Mouse (Mus musculus): ENCODE results near the gene Ltbp2. TPM values are rescaled to one million over a fixed set of nuclear protein-coding genes. Genes with fewer than 3 reads are reported as not detected.

Gene Ltbp2
- polyA plus RNA-seq, 1 experiment from 2014 or later, result 0.05 TPM

GRCm38 (mm10) chr12:84847882-84848281 is 28.4 kb downstream of the Ltbp2 start:
- Histone ChIP-seq H3K4me2 (no peak overlapping the region), H3K4me3 (ENCODE audit: low read depth, low read length) (no peak overlapping the region), H3K4me1 (ENCODE audit: control insufficient read depth, insufficient read depth, low read length) (no peaks in the 10 kb centered on the region), H3K27me3 (ENCODE audit: control insufficient read depth, insufficient read depth, low read length) (no peaks in the 10 kb centered on the region), H3K9ac (ENCODE audit: low read length) (no peak overlapping the region), H3K27ac (ENCODE audit: low read depth, low read length) (no peak overlapping the region), H3K9me3 (ENCODE audit: control insufficient read depth, low read length) (no peaks in the 10 kb centered on the region), H3K36me3 (ENCODE audit: control insufficient read depth, insufficient read depth, low read length) (no peaks in the 10 kb centered on the region)
- ATAC-seq (ENCODE audit: low FRiP score), result no peak
- 76% methylated on average over 6 of the region's 6 CpGs for WGBS
- no peak for DNase-seq (ENCODE audit: low spot score, missing footprints)

- no peaks in the 10 kb centered on the region for H3K9me3 ChIP-seq (ENCODE audit: control insufficient read depth, low read length)
- ATAC-seq (ENCODE audit: low FRiP score), result no peak
- DNase-seq (ENCODE audit: low spot score, missing footprints), result no peak
- H3K4me1 ChIP-seq (ENCODE audit: control insufficient read depth, insufficient read depth, low read length), result no peaks in the 10 kb centered on the region
- no peak overlapping the region for H3K4me3 ChIP-seq (ENCODE audit: low read depth, low read length)
- no peaks in the 10 kb centered on the region for H3K27me3 ChIP-seq (ENCODE audit: control insufficient read depth, insufficient read depth, low read length)
- H3K27ac ChIP-seq (ENCODE audit: low read depth, low read length), result no peak overlapping the region
- no peak overlapping the region for H3K9ac ChIP-seq (ENCODE audit: low read length)
- WGBS, result 74% methylated on average over 7 of the region's 7 CpGs
- no peaks in the 10 kb centered on the region for H3K36me3 ChIP-seq (ENCODE audit: control insufficient read depth, insufficient read depth, low read length)
- H3K4me2 ChIP-seq, result no peak overlapping the region
Measured at GRCm38 (mm10) chr12:84847480-84847879, 28.9 kb downstream of the Ltbp2 start.

GRCm38 (mm10) chr12:84846594-84847014 is 29.7 kb downstream of the Ltbp2 start:
- no peak for DNase-seq (ENCODE audit: low spot score, missing footprints)
- Histone ChIP-seq H3K9me3 (ENCODE audit: control insufficient read depth, low read length) (no peaks in the 10 kb centered on the region), H3K36me3 (ENCODE audit: control insufficient read depth, insufficient read depth, low read length) (no peaks in the 10 kb centered on the region), H3K27ac (ENCODE audit: low read depth, low read length) (no peak overlapping the region), H3K9ac (ENCODE audit: low read length) (no peak overlapping the region), H3K4me3 (ENCODE audit: low read depth, low read length) (no peak overlapping the region), H3K4me1 (ENCODE audit: control insufficient read depth, insufficient read depth, low read length) (no peaks in the 10 kb centered on the region), H3K4me2 (no peak overlapping the region), H3K27me3 (ENCODE audit: control insufficient read depth, insufficient read depth, low read length) (no peaks in the 10 kb centered on the region)
- 83% methylated on average over 9 of the region's 9 CpGs for WGBS
- no peak for ATAC-seq (ENCODE audit: low FRiP score)

GRCm38 (mm10) chr12:84842706-84843105 is 33.6 kb downstream of the Ltbp2 start:
- ATAC-seq (ENCODE audit: low FRiP score), result no peak
- no peaks in the 10 kb centered on the region for H3K4me1 ChIP-seq (ENCODE audit: control insufficient read depth, insufficient read depth, low read length)
- no peaks in the 10 kb centered on the region for H3K36me3 ChIP-seq (ENCODE audit: control insufficient read depth, insufficient read depth, low read length)
- no peak overlapping the region for H3K27ac ChIP-seq (ENCODE audit: low read depth, low read length)
- no peak overlapping the region for H3K4me2 ChIP-seq
- no peaks in the 10 kb centered on the region for H3K9me3 ChIP-seq (ENCODE audit: control insufficient read depth, low read length)
- DNase-seq (ENCODE audit: low spot score, missing footprints), result no peak
- no peak overlapping the region for H3K9ac ChIP-seq (ENCODE audit: low read length)
- 66% methylated on average over 6 of the region's 6 CpGs for WGBS
- no peaks in the 10 kb centered on the region for H3K27me3 ChIP-seq (ENCODE audit: control insufficient read depth, insufficient read depth, low read length)
- H3K4me3 ChIP-seq (ENCODE audit: low read depth, low read length), result no peak overlapping the region

DNA sequence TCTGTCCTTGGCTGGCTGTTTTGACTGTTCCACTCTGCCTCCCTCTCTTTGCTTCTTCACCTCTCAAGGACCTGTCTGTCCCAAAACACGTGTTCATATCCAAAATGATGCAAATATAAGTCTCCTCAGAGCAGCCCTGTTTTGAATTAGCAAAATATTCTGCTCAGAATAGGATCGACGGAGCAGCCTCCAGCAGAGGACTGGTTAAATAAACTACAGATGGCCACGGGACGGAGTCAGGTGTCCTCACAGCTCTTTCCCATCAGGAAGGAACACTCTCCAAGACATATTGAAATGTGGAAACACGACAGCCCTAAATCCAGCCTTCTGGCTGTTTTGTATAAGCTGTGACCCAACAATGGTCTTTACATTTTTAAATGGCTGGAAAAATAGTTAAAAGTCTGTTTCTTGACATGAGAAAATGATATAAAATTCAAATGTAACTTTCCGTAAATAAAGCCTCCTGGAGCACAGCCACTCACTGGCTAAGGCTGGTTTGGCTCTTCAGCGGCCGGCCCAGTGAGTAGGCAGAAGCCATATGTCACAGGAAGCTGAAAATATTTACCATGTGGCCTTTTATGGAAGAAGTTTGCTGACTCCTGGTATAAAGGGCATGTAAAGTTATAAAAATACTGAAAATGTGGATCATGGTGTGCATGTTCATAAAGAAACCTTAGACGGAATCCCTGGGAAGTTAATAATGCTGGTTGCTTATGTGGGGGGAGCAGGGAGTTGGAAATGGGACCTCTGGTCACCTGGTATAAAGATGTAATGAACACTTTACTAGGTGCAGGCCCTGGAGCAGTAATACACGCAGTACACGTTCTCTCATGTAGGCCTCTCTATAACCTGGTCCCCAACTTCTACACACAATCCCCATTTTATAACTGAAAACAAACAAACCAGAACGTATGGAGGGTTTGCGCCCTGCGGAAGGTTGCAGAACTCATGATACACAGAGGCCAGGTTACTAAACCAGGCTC is 34.9 kb downstream of the Ltbp2 start:
- H3K9ac ChIP-seq (ENCODE audit: low read length), result no peak overlapping the region
- no peaks in the 10 kb centered on the region for H3K9me3 ChIP-seq (ENCODE audit: control insufficient read depth, low read length)
- no peaks in the 10 kb centered on the region for H3K4me1 ChIP-seq (ENCODE audit: control insufficient read depth, insufficient read depth, low read length)
- ATAC-seq (ENCODE audit: low FRiP score), result no peak
- H3K27ac ChIP-seq (ENCODE audit: low read depth, low read length), result no peak overlapping the region
- H3K4me2 ChIP-seq, result no peak overlapping the region
- H3K4me3 ChIP-seq (ENCODE audit: low read depth, low read length), result no peak overlapping the region
- no peaks in the 10 kb centered on the region for H3K36me3 ChIP-seq (ENCODE audit: control insufficient read depth, insufficient read depth, low read length)
- WGBS, result 81% methylated on average over 15 of the region's 15 CpGs
- H3K27me3 ChIP-seq (ENCODE audit: control insufficient read depth, insufficient read depth, low read length), result no peaks in the 10 kb centered on the region
- no peak for DNase-seq (ENCODE audit: low spot score, missing footprints)

DNA sequence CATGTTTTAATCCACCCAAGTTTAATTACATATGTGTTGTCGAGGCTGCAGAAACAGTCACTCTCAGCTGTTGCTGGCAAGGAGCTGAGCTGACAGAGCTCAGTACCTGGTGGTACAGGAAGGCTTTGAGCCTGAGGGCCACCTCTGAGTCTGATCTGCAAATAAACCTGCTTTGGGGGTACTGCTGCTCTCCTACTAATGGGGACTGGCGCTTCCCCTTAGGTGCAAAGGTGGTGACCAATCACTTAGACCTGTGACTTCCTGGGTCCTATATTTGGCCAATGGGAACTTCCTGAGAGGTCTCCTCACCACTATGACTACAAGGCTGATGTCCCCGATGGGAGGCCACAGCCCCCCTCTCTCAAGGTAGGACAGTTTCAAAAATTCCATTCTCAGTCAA is 35.6 kb downstream of the Ltbp2 start:
- ATAC-seq (ENCODE audit: low FRiP score) (no peak), DNase-seq (ENCODE audit: low spot score, missing footprints) (no peak)
- H3K4me2 ChIP-seq, result no peak overlapping the region
- no peaks in the 10 kb centered on the region for H3K36me3 ChIP-seq (ENCODE audit: control insufficient read depth, insufficient read depth, low read length)
- H3K9ac ChIP-seq (ENCODE audit: low read length), result no peak overlapping the region
- H3K4me1 ChIP-seq (ENCODE audit: control insufficient read depth, insufficient read depth, low read length), result no peaks in the 10 kb centered on the region
- no peaks in the 10 kb centered on the region for H3K27me3 ChIP-seq (ENCODE audit: control insufficient read depth, insufficient read depth, low read length)
- H3K27ac ChIP-seq (ENCODE audit: low read depth, low read length), result no peak overlapping the region
- H3K9me3 ChIP-seq (ENCODE audit: control insufficient read depth, low read length), result no peaks in the 10 kb centered on the region
- 72% methylated on average over 3 of the region's 3 CpGs for WGBS
- H3K4me3 ChIP-seq (ENCODE audit: low read depth, low read length), result no peak overlapping the region

- no peak for ATAC-seq (ENCODE audit: low FRiP score)
- H3K27me3 ChIP-seq (ENCODE audit: control insufficient read depth, insufficient read depth, low read length), result no peaks in the 10 kb centered on the region
- H3K4me1 ChIP-seq (ENCODE audit: control insufficient read depth, insufficient read depth, low read length), result no peaks in the 10 kb centered on the region
- no peaks in the 10 kb centered on the region for H3K9me3 ChIP-seq (ENCODE audit: control insufficient read depth, low read length)
- DNase-seq (ENCODE audit: low spot score, missing footprints), result no peak
- H3K27ac ChIP-seq (ENCODE audit: low read depth, low read length), result no peak overlapping the region
- no peaks in the 10 kb centered on the region for H3K36me3 ChIP-seq (ENCODE audit: control insufficient read depth, insufficient read depth, low read length)
- no peak overlapping the region for H3K4me3 ChIP-seq (ENCODE audit: low read depth, low read length)
- no peak overlapping the region for H3K4me2 ChIP-seq
- WGBS, result 67% methylated on average over 4 of the region's 4 CpGs
- no peak overlapping the region for H3K9ac ChIP-seq (ENCODE audit: low read length)
Measured at GRCm38 (mm10) chr12:84839965-84840364, 36.4 kb downstream of the Ltbp2 start.

- H3K27me3 ChIP-seq (ENCODE audit: control insufficient read depth, insufficient read depth, low read length), result no peaks in the 10 kb centered on the region
- H3K4me2 ChIP-seq, result no peak overlapping the region
- DNase-seq (ENCODE audit: low spot score, missing footprints), result peak; percentile 39
- H3K9me3 ChIP-seq (ENCODE audit: control insufficient read depth, low read length), result no peaks in the 10 kb centered on the region
- WGBS, result 74% methylated on average over 5 of the region's 5 CpGs
- no peak for ATAC-seq (ENCODE audit: low FRiP score)
- H3K4me3 ChIP-seq (ENCODE audit: low read depth, low read length), result no peak overlapping the region
- H3K4me1 ChIP-seq (ENCODE audit: control insufficient read depth, insufficient read depth, low read length), result no peaks in the 10 kb centered on the region
- H3K9ac ChIP-seq (ENCODE audit: low read length), result no peak overlapping the region
- no peaks in the 10 kb centered on the region for H3K36me3 ChIP-seq (ENCODE audit: control insufficient read depth, insufficient read depth, low read length)
- no peak overlapping the region for H3K27ac ChIP-seq (ENCODE audit: low read depth, low read length)
Measured at GRCm38 (mm10) chr12:84835626-84836025, 40.7 kb downstream of the Ltbp2 start.

GRCm38 (mm10) chr12:84834773-84835172 is 41.6 kb downstream of the Ltbp2 start:
- Histone ChIP-seq H3K9ac (ENCODE audit: low read length) (no peak overlapping the region), H3K4me2 (no peak overlapping the region), H3K36me3 (ENCODE audit: control insufficient read depth, insufficient read depth, low read length) (no peaks in the 10 kb centered on the region), H3K4me3 (ENCODE audit: low read depth, low read length) (no peak overlapping the region), H3K27me3 (ENCODE audit: control insufficient read depth, insufficient read depth, low read length) (no peaks in the 10 kb centered on the region), H3K27ac (ENCODE audit: low read depth, low read length) (no peak overlapping the region), H3K9me3 (ENCODE audit: control insufficient read depth, low read length) (no peaks in the 10 kb centered on the region), H3K4me1 (ENCODE audit: control insufficient read depth, insufficient read depth, low read length) (no peaks in the 10 kb centered on the region)
- DNase-seq (ENCODE audit: low spot score, missing footprints) (no peak), ATAC-seq (ENCODE audit: low FRiP score) (no peak)
- WGBS, result 95% methylated on average over 4 of the region's 4 CpGs

Data from midbrain, embryonic 11.5 days (tissue).